Mouse (Mus musculus): ENCODE results near the gene Vamp5. TPM values are rescaled to one million over a fixed set of nuclear protein-coding genes. Genes with fewer than 3 reads are reported as not detected.
A peak's percentile ranks its signal among the peaks of the same experiment; 100 is the strongest.

Vamp5 gene
- 19.1 and 19.7 TPM in 2 replicates for polyA plus RNA-seq (2016; fragmentation: Nextera tagmentation; extraction: Ambion mirVana)

DNA sequence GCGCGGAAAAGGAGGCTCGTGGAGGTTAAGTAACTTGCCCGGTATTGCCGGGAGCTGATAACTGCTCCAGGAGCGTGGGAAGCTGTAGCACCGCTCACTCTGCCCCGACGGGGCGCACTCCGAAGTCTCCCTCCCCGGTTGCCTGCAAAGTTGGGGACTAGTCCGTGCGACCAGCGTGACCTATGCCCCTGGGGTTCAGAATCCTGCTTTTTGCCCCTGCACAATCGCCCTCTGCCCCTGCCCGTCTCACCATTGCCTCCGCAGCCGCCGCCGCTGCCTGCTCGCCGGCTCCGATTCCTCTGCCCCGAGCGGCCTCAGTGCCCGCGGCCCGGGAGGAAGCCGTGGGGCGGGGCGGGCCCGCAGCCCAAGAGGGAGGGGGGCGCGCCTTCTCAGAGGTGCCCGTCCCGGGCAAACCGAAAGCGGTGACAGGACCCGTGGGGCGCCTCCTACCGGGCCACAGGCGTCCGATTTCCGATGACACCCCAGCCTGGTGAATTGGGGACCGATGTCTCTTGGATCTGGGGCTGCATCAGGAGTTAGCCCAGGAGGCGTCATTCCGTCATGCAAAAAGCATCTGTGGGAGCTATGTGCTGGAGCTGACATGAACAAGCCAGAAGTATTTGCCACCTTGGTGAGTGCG, at the start of gene Vamp5:
TSS of gene Vamp5 (minus strand) at position 338 of the 640 bp plus-strand sequence.
- H3K36me3 ChIP-seq, result peaks cover 9% of the 10 kb centered on the region
- no peaks in the 10 kb centered on the region for H3K9me3 ChIP-seq (replicated peaks)
- peaks cover 17% of the 10 kb centered on the region for H3K27me3 ChIP-seq (ENCODE audit: low read depth, poor library complexity, severe bottlenecking)
- peaks cover 16% of the 10 kb centered on the region for H3K4me1 ChIP-seq
- DNase-seq (ENCODE audit: low spot score), result peak; percentile 76
- peak within 1 kb of the TSS; percentile 61 for H3K4me3 ChIP-seq
- H3K27ac ChIP-seq, result peak within 1 kb of the TSS; percentile 78
- WGBS, result 1% methylated on average over 49 of the region's 49 CpGs

DNA sequence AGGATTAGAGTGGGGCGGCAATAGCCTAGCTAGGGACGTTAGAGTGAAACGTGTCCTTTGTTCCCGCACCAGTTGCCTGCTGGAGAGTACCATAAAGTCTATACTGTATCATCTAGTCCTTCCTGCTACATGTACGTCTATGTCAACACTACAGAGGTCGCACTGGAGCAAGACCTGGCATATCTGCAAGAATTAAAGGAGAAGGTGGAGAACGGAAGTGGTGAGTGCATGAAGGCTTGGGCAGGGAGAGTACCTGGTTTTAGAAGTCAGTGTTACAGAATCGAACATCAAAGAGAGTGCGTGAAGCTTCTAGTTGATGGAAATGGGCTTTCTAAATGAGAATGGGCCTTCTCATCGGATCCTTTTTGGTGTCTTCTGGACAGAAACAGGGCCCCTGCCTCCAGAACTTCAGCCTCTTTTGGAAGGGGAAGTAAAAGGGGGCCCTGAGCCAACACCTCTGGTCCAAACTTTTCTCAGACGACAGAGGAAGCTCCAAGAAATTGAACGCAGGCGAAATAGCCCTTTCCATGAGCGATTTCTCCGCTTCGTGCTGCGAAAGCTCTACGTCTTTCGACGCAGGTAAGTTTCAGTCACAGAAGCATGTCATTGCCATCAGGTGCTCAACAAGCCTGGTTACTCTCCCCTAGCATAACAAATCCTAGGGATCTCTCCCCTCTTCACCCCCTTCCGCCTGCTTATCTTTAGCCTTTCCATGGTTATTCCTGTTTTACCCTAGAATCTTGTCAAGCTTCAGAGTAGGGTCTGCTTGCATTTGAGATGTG, 49.0 kb upstream of the Vamp5 start:
- H3K27me3 ChIP-seq (ENCODE audit: low read depth, poor library complexity, severe bottlenecking), result no peaks in the 10 kb centered on the region
- H3K36me3 ChIP-seq, result peaks cover 97% of the 10 kb centered on the region
- H3K4me3 ChIP-seq, result no peak overlapping the region
- H3K4me1 ChIP-seq, result no peaks in the 10 kb centered on the region
- 90% methylated on average over 21 of the region's 21 CpGs for WGBS
- no peak for DNase-seq (ENCODE audit: low spot score)
- no peaks in the 10 kb centered on the region for H3K9me3 ChIP-seq (replicated peaks)
- H3K27ac ChIP-seq, result no peak overlapping the region

- Histone ChIP-seq H3K9me3 (replicated peaks) (no peaks in the 10 kb centered on the region), H3K4me1 (no peaks in the 10 kb centered on the region), H3K27me3 (ENCODE audit: low read depth, poor library complexity, severe bottlenecking) (no peaks in the 10 kb centered on the region), H3K36me3 (peaks cover 97% of the 10 kb centered on the region), H3K4me3 (no peak overlapping the region), H3K27ac (0 out of 2 replicates have a peak overlapping the region, but pooled peaks have one; percentile 12)
- WGBS, result 47% methylated on average over 8 of the region's 8 CpGs
- DNase-seq (ENCODE audit: low spot score), result peak; percentile 85
Measured at GRCm38 (mm10) chr6:72428036-72428435, 47.8 kb upstream of the Vamp5 start.

- H3K27me3 ChIP-seq (ENCODE audit: low read depth, poor library complexity, severe bottlenecking), result no peaks in the 10 kb centered on the region
- peaks cover 96% of the 10 kb centered on the region for H3K36me3 ChIP-seq
- H3K4me1 ChIP-seq, result no peaks in the 10 kb centered on the region
- DNase-seq (ENCODE audit: low spot score), result no peak
- H3K4me3 ChIP-seq, result no peak overlapping the region
- no peaks in the 10 kb centered on the region for H3K9me3 ChIP-seq (replicated peaks)
- WGBS, result 92% methylated on average over 11 of the region's 11 CpGs
- no peak overlapping the region for H3K27ac ChIP-seq
Measured at GRCm38 (mm10) chr6:72425646-72426045, 45.4 kb upstream of the Vamp5 start.

GRCm38 (mm10) chr6:72420901-72421300, 40.6 kb upstream of the Vamp5 start:
- no peaks in the 10 kb centered on the region for H3K27me3 ChIP-seq (ENCODE audit: low read depth, poor library complexity, severe bottlenecking)
- H3K4me3 ChIP-seq, result no peak overlapping the region
- 96% methylated on average over 10 of the region's 10 CpGs for WGBS
- H3K4me1 ChIP-seq, result no peaks in the 10 kb centered on the region
- peaks cover 92% of the 10 kb centered on the region for H3K36me3 ChIP-seq
- no peak overlapping the region for H3K27ac ChIP-seq
- no peaks in the 10 kb centered on the region for H3K9me3 ChIP-seq (replicated peaks)
- DNase-seq (ENCODE audit: low spot score), result no peak

DNA sequence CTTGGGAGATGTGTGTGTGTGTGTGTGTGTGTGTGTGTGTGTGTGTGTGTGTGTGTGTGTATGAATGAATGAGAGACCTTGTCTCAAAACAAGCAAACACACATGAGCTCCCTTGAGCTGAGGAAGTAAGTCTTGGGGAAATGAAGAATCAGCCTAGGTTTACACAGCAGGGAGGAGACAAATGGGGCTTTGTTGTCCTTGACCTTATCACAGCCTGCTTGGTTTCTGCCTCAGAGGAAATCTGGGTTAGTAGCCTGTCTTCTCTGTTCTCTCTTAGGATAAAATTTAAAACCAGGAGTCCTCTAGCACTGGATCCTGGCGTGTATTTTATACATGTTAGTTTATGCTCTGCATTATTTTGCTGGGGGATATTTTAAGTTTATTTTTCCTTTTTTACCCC, 39.5 kb upstream of the Vamp5 start:
- peaks cover 84% of the 10 kb centered on the region for H3K36me3 ChIP-seq
- H3K9me3 ChIP-seq (replicated peaks), result no peaks in the 10 kb centered on the region
- H3K4me3 ChIP-seq, result no peak overlapping the region
- no peak overlapping the region for H3K27ac ChIP-seq
- no peak for DNase-seq (ENCODE audit: low spot score)
- H3K27me3 ChIP-seq (ENCODE audit: low read depth, poor library complexity, severe bottlenecking), result no peaks in the 10 kb centered on the region
- WGBS, result 81% methylated on average over 1 of the region's 1 CpGs
- peaks cover 8% of the 10 kb centered on the region for H3K4me1 ChIP-seq

GRCm38 (mm10) chr6:72418279-72418678, 38.0 kb upstream of the Vamp5 start:
- peaks cover 69% of the 10 kb centered on the region for H3K36me3 ChIP-seq
- H3K27me3 ChIP-seq (ENCODE audit: low read depth, poor library complexity, severe bottlenecking), result no peaks in the 10 kb centered on the region
- no peak overlapping the region for H3K4me3 ChIP-seq
- 94% methylated on average over 4 of the region's 4 CpGs for WGBS
- no peaks in the 10 kb centered on the region for H3K9me3 ChIP-seq (replicated peaks)
- peaks cover 19% of the 10 kb centered on the region for H3K4me1 ChIP-seq
- no peak for DNase-seq (ENCODE audit: low spot score)
- H3K27ac ChIP-seq, result no peak overlapping the region

DNA sequence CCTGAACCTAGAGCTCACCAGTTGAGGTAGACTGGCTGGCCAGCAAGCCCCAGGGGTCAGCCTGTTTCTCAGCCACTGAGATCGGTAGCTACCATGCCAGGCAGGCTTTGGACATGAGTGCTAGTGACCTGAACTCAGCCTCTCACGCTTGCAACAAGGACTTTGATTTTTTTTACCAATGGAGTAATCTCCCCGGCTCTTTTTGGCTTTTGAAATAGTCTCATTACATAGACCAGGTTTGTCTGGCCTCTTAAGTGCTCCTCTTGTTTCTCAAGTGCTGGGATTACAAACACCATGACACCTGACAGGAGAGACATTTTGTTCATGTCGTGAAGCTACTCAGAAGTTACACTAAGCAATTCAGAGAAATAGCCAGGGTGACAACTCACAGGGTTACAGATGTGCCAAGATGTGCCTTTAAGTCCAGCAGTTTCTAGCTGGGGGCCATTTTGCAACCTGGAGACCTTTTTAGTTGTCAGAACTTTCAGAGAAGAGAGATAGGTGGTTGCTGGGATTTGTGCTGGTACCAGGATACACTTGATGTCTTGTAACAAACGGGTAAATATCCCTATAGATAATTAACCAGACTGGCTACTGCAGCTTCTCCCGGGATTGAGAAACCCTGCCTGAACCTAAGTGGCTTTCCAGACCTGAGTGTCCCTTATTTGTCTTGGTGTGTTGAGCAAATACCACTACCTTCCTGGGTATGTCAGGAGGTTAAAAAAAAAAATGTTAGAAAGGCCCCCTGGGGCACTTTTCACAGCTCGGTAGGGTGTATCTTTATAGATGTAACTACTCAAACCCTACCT, 35.9 kb upstream of the Vamp5 start:
- Histone ChIP-seq H3K4me1 (peaks cover 19% of the 10 kb centered on the region), H3K9me3 (replicated peaks) (no peaks in the 10 kb centered on the region), H3K27ac (no peak overlapping the region), H3K4me3 (no peak overlapping the region), H3K27me3 (ENCODE audit: low read depth, poor library complexity, severe bottlenecking) (no peaks in the 10 kb centered on the region), H3K36me3 (peaks cover 49% of the 10 kb centered on the region)
- 90% methylated on average over 7 of the region's 7 CpGs for WGBS
- DNase-seq (ENCODE audit: low spot score), result no peak

GRCm38 (mm10) chr6:72415181-72415580, 34.9 kb upstream of the Vamp5 start:
- 87% methylated on average over 5 of the region's 5 CpGs for WGBS

DNA sequence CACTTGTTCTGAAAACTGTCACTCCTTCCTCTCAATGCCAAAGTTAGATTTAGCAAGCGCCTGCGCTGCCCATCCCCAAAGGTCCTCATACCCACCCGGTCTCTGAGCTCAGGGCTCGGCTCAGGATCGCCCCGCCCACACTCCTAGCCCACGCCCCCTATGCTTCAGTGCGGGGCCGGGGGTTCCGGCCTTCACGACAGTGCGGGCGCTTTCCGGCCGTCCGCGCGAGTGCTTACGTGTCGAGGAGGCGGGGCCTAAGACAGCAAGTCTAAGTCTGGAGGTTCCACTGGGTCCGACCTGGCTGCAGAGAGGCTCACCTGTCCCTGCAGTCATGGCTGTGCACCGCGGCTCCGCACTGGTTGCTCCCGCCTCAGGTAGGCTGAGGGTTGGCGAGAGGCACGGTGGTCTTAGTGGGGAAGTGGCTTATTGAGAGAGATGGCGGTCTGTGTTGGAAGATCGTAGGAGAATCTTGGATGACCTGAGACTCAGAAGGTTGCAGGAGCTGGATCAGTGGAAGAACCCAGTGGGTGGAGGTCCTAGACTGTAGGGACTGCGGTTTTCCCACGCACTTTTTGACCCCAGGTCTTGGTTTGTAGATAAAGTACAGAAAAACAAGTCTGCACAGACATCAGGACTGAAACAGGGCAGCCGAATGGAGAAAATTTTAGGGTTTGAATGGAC, 33.9 kb upstream of the Vamp5 start, which contains the start of gene Ggcx:
TSS of gene Ggcx (plus strand) at position 233 of the 681 bp plus-strand sequence.
- H3K27me3 ChIP-seq (ENCODE audit: low read depth, poor library complexity, severe bottlenecking), result no peaks in the 10 kb centered on the region
- 2% methylated on average over 33 of the region's 33 CpGs for WGBS
- H3K9me3 ChIP-seq (replicated peaks), result no peaks in the 10 kb centered on the region
- DNase-seq (ENCODE audit: low spot score), result peak; percentile 97
- H3K4me3 ChIP-seq, result peak within 1 kb of the TSS; percentile 92
- H3K4me1 ChIP-seq, result peaks cover 19% of the 10 kb centered on the region
- H3K27ac ChIP-seq, result peak within 1 kb of the TSS; percentile 89
- peaks cover 30% of the 10 kb centered on the region for H3K36me3 ChIP-seq

More at GRCm38 (mm10) chr6:72415181-72415580, 34.9 kb upstream of the Vamp5 start:
- H3K4me3 ChIP-seq, result peak overlapping the region; percentile 92
- H3K36me3 ChIP-seq, result peaks cover 39% of the 10 kb centered on the region
- peaks cover 19% of the 10 kb centered on the region for H3K4me1 ChIP-seq
- no peak overlapping the region for H3K27ac ChIP-seq
- H3K27me3 ChIP-seq (ENCODE audit: low read depth, poor library complexity, severe bottlenecking), result no peaks in the 10 kb centered on the region
- H3K9me3 ChIP-seq (replicated peaks), result no peaks in the 10 kb centered on the region
- no peak for DNase-seq (ENCODE audit: low spot score)

GRCm38 (mm10) chr6:72410518-72410917, 30.2 kb upstream of the Vamp5 start:
- DNase-seq (ENCODE audit: low spot score), result no peak
- 87% methylated on average over 7 of the region's 7 CpGs for WGBS

GRCm38 (mm10) chr6:72410003-72410402, 29.7 kb upstream of the Vamp5 start:
- Histone ChIP-seq H3K36me3 (no peaks in the 10 kb centered on the region), H3K27ac (no peak overlapping the region)
- 43% methylated on average over 1 of the region's 1 CpGs for WGBS

More at GRCm38 (mm10) chr6:72410518-72410917, 30.2 kb upstream of the Vamp5 start:
- H3K9me3 ChIP-seq (replicated peaks), result no peaks in the 10 kb centered on the region
- H3K4me3 ChIP-seq, result no peak overlapping the region
- H3K4me1 ChIP-seq, result peaks cover 15% of the 10 kb centered on the region
- H3K36me3 ChIP-seq, result no peaks in the 10 kb centered on the region
- H3K27ac ChIP-seq, result no peak overlapping the region
- H3K27me3 ChIP-seq (ENCODE audit: low read depth, poor library complexity, severe bottlenecking), result no peaks in the 10 kb centered on the region

More at GRCm38 (mm10) chr6:72410003-72410402, 29.7 kb upstream of the Vamp5 start:
- H3K4me1 ChIP-seq, result peaks cover 12% of the 10 kb centered on the region
- no peaks in the 10 kb centered on the region for H3K27me3 ChIP-seq (ENCODE audit: low read depth, poor library complexity, severe bottlenecking)
- no peaks in the 10 kb centered on the region for H3K9me3 ChIP-seq (replicated peaks)
- DNase-seq (ENCODE audit: low spot score), result no peak
- no peak overlapping the region for H3K4me3 ChIP-seq

Data from limb, embryonic 10.5 days (tissue).